Mouse (Mus musculus): ENCODE measurements around the gene D2hgdh. TPM values are rescaled to one million over a fixed set of nuclear protein-coding genes. Genes with fewer than 3 reads are reported as not detected.

Gene D2hgdh
- total and polyA plus RNA-seq, 3 experiments, result 14.4 to 19.2 TPM; not detected in 1

DNA sequence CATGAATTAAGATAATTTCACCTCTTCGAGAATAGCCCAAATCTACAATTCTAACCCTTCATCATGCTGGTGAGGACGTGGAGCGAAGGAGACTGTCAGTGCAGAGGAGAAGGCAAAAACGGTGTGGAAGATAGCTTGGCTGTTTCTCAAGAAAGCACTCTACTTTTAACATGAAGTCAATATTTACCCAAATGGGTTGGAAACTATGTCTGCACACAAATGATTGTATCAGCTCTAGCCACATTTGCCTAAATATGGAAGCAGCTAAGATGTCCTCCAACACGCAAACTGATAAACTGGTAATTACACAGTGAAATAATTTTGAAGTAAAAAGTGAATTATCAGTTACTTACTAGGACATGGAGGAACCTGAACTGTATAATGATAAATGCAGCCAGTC, 21.9 kb upstream of the D2hgdh start (continued):
- 0 out of 2 replicates have a peak, but pooled peaks have one; percentile 35 for TF ChIP-seq MAFK (IDR thresholded peaks at IDR 0.05; ENCODE audit: borderline replicate concordance, low read depth, low read length)
- TF ChIP-seq ZNF384 (IDR thresholded peaks at IDR 0.05; ENCODE audit: low read depth, low read length), result no peak
- peak; percentile 77; the same call in 1 of the 2 replicates for TF ChIP-seq MXI1 (IDR thresholded peaks at IDR 0.05; ENCODE audit: low read depth, low read length)

DNA sequence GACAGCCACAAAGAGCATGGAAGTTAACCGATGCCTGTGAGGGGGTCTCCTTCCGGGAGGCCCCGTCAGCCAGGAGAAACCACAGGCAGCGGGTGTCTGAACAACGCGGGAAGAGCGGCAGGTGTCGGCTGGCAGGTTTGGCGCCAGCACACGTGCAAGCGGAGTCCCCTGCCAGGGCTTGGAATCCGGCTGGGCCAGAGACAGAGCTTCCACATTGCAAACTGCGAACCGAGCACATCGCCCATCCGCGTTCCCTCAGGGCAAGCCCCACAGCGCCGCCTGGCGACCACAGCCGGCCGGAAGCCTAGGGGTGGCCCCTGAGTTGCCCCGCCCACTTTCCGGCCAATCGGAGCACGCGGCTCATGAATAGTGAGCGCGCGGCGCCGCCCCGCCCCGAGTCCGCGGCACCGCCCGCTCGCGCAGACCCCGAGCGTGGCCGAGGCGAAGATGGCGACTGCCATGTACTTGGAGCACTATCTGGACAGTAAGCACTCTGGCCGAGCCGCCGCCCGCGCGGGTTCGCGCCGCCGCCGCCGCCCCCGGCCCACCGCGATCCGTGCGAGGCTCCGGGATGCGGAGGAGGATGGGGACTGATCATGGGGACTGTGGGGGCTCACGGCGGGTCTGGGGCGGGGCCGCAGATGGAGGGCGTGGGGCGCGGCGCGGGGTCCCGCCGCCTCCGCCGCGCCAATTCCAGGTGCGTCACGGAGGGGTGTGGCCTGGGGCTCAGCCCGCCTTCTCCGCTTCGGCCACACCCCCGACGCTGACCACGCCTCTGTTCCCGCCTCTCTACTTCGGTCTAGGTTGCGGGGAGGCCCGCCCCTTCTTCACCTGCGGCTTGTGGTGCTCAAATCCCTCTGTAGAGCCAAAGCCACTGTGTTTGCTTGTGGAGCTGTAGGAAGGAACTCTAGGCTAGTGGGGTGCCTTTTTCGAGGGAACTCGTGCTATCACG, 20.9 kb upstream of the D2hgdh start, which contains the start of gene Ing5:
Gene Ing5, plus strand, starts transcription at position 410 of the 952 bp plus-strand sequence.
- Histone ChIP-seq H3K27ac (ENCODE audit: control insufficient read depth, low read depth, low read length) (peak within 1 kb of the TSS; percentile 99), H3K4me1 (ENCODE audit: control insufficient read depth in 1 of 2, insufficient read depth in 2 of 2, low read length in 2 of 2) (peaks cover 6 to 35% of the 10 kb centered on the region in 2 experiments), H3K79me2 (ENCODE audit: control insufficient read depth, insufficient read depth, low read length, poor library complexity) (peaks cover 51% of the 10 kb centered on the region), H3K9me3 (replicated peaks; ENCODE audit: insufficient read depth, low read length) (no peaks in the 10 kb centered on the region), H3K9ac (ENCODE audit: control insufficient read depth, low read depth, low read length, poor library complexity, severe bottlenecking) (peak within 1 kb of the TSS; percentile 95), H3K4me3 (ENCODE audit: control insufficient read depth in 1 of 2, insufficient read depth in 1 of 2, low read depth in 2 of 2, low read length in 2 of 2) (peak within 1 kb of the TSS; percentile 69 to 73), H3K27me3 (ENCODE audit: control insufficient read depth in 1 of 2, insufficient read depth in 2 of 2, low read length in 2 of 2) (no peaks in the 10 kb centered on the region), H3K36me3 (ENCODE audit: control insufficient read depth in 1 of 2, insufficient read depth in 2 of 2, low read length in 2 of 2) (peaks cover 9 to 34% of the 10 kb centered on the region in 2 experiments)
- peak; percentile 99 for DNase-seq (ENCODE audit: low read depth, low spot score)
- TF ChIP-seq USF2 (IDR thresholded peaks at IDR 0.05; ENCODE audit: borderline replicate concordance in 1 of 2, insufficient read depth in 1 of 2, low read depth in 1 of 2, low read length in 2 of 2) (no peak), TBP (IDR thresholded peaks at IDR 0.05; ENCODE audit: low read depth, low read length) (peak; percentile 87), ZNF384 (IDR thresholded peaks at IDR 0.05; ENCODE audit: low read depth, low read length) (0 out of 2 replicates have a peak, but pooled peaks have one; percentile 14), KAT2A (conservative IDR thresholded peaks at IDR 0.05; ENCODE audit: low read depth, low read length) (no peak; the same call in 1 of the 2 replicates), TCF12 (IDR thresholded peaks at IDR 0.05; ENCODE audit: low read depth, low read length) (peak; percentile 86), ELF1 (IDR thresholded peaks at IDR 0.05; ENCODE audit: low read depth, low read length) (peak; percentile 88), CHD1 (IDR thresholded peaks at IDR 0.05; ENCODE audit: low read depth, low read length) (no peak), ZKSCAN1 (IDR thresholded peaks at IDR 0.05; ENCODE audit: low read depth, low read length) (no peak), NRF1 (IDR thresholded peaks at IDR 0.05; ENCODE audit: insufficient read depth, low read depth, low read length, poor library complexity, severe bottlenecking) (peak; percentile 68), GATA1 (IDR thresholded peaks at IDR 0.05; ENCODE audit: low read depth, low read length) (no peak), RCOR1 (IDR thresholded peaks at IDR 0.05; ENCODE audit: low read depth, low read length) (no peak), POLR2AphosphoS2 (IDR thresholded peaks at IDR 0.05; ENCODE audit: low read length) (peak; percentile 85), MYC (IDR thresholded peaks at IDR 0.05; ENCODE audit: low read depth, low read length) (peak; percentile 89), POLR2A (IDR thresholded peaks at IDR 0.05; ENCODE audit: control insufficient read depth in 1 of 2, insufficient read depth in 1 of 2, low read depth in 1 of 2, low read length in 2 of 2, poor library complexity in 1 of 2) (peak; percentile 78 to 93), MAFK (IDR thresholded peaks at IDR 0.05; ENCODE audit: borderline replicate concordance, low read depth, low read length) (no peak), HCFC1 (IDR thresholded peaks at IDR 0.05; ENCODE audit: low read depth, low read length) (peak; percentile 86), ZMIZ1 (IDR thresholded peaks at IDR 0.05; ENCODE audit: low read depth, low read length) (peak; percentile 90), ZC3H11A (IDR thresholded peaks at IDR 0.05; ENCODE audit: low read depth, low read length) (0 out of 2 replicates have a peak, but pooled peaks have one; percentile 34), JUND (IDR thresholded peaks at IDR 0.05; ENCODE audit: low read depth, low read length) (no peak), RAD21 (IDR thresholded peaks at IDR 0.05; ENCODE audit: low read depth, low read length) (peak; percentile 64), UBTF (IDR thresholded peaks at IDR 0.05; ENCODE audit: borderline replicate concordance, insufficient read depth, low read depth, low read length) (0 out of 2 replicates have a peak, but pooled peaks have one; percentile 19), MAZ (IDR thresholded peaks at IDR 0.05; ENCODE audit: low read depth, low read length) (peak; percentile 92), MAX (IDR thresholded peaks at IDR 0.05; ENCODE audit: low read length) (peak; percentile 95), MXI1 (IDR thresholded peaks at IDR 0.05; ENCODE audit: low read depth, low read length) (peak; percentile 98), SMC3 (IDR thresholded peaks at IDR 0.05; ENCODE audit: low read depth, low read length) (peak; percentile 78), BHLHE40 (IDR thresholded peaks at IDR 0.05; ENCODE audit: borderline replicate concordance, low read depth, low read length) (peak; percentile 92), CTCF (IDR thresholded peaks at IDR 0.05 in 2 of 3, conservative IDR thresholded peaks at IDR 0.05 in 1 of 3; ENCODE audit: control insufficient read depth in 1 of 3, insufficient read depth in 1 of 3, low read depth in 2 of 3, low read length in 3 of 3, poor library complexity in 1 of 3, severe bottlenecking in 1 of 3) (peak; percentile 85 to 98 (median 98)), SIN3A (IDR thresholded peaks at IDR 0.05; ENCODE audit: low read length) (peak; percentile 89), MYB (IDR thresholded peaks at IDR 0.05; ENCODE audit: low read depth, low read length) (no peak), NELFE (IDR thresholded peaks at IDR 0.05; ENCODE audit: low read depth, low read length) (peak; percentile 84), POLR2AphosphoS5 (IDR thresholded peaks at IDR 0.05; ENCODE audit: borderline replicate concordance, low read depth, low read length) (no peak)

All from MEL (cell line).